Mouse (Mus musculus): ENCODE data around the gene Lefty1. TPM values are rescaled to one million over a fixed set of nuclear protein-coding genes. Genes with fewer than 3 reads are reported as not detected.
A peak's percentile ranks its signal among the peaks of the same experiment; 100 is the strongest.
"Not testable (repeated sequence)": the region's sequence is repeated elsewhere in the genome, so short reads cannot be mapped to it uniquely, and the experiment has no call there.

Lefty1 gene
- polyA plus RNA-seq (2014; fragmentation: Nextera tagmentation; extraction: Ambion mirVana), result 1.1 TPM in 2 replicates

DNA sequence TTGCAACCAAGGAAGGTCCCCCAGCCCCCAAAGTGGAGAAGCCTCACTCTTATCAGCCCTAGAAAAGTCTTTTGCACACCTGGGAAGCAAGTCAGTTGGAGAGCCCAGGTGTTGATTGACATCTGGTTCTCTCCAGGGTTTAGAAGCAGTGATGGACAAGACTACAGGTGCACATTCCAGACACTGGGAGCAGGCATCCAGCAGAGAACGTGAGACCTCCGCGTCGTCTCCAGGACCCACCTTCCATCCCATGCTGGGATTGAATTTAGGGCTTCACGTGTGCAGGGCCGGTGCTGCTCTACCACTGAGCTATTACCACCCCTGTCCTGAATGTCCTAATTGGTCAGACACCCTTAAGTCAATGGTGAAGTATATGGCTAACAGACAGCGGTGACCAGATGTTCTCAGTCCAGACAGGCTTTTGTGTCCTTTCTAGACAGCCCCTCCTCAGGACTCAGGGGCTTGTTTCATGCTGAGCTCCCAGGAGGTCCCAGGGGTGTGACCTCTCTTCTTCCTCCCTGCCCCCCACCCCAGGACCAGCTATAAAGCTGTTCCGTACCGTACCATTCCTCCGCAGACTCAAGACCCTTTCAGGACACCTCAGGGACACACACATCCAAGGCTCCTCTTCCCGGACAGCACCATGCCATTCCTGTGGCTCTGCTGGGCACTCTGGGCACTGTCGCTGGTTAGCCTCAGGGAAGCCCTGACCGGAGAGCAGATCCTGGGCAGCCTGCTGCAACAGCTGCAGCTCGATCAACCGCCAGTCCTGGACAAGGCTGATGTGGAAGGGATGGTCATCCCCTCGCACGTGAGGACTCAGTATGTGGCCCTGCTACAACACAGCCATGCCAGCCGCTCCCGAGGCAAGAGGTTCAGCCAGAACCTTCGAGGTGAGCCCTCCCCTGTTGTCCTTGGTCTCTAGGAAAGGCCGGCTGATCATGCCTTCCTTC lies at the start of gene Lefty1:
TSS of gene Lefty1 (plus strand) at position 556 of the 953 bp plus-strand sequence.
- no peaks in the 10 kb centered on the region for H3K4me1 ChIP-seq (ENCODE audit: insufficient read depth)
- H3K36me3 ChIP-seq (ENCODE audit: insufficient read depth), result no peaks in the 10 kb centered on the region
- no peak within 1 kb of the TSS for H3K27ac ChIP-seq (ENCODE audit: low read depth)
- TF ChIP-seq CTCF (IDR thresholded peaks at IDR 0.05; ENCODE audit: low read depth), result no peak
- no peak within 1 kb of the TSS for H3K4me3 ChIP-seq (ENCODE audit: low read depth, low read length)
- H3K4me2 ChIP-seq, result no peak within 1 kb of the TSS
- WGBS, result 17% methylated on average over 21 of the region's 21 CpGs
- H3K9me3 ChIP-seq (ENCODE audit: low read depth, low read length), result no peaks in the 10 kb centered on the region
- H3K27me3 ChIP-seq (ENCODE audit: insufficient read depth, low read length), result peaks cover 36% of the 10 kb centered on the region
- no peak for ATAC-seq (ENCODE audit: insufficient read depth)
- no peak for DNase-seq
- H3K9ac ChIP-seq, result no peak within 1 kb of the TSS

GRCm38 (mm10) chr1:180888556-180889042 lies 46.2 kb upstream of the Lefty1 start:
- Histone ChIP-seq H3K4me1 (ENCODE audit: insufficient read depth) (peaks cover 7% of the 10 kb centered on the region; the same call in 1 of the 2 replicates), H3K27ac (ENCODE audit: low read depth) (peak overlapping the region; percentile 80), H3K9ac (peak overlapping the region; percentile 35), H3K27me3 (ENCODE audit: insufficient read depth, low read length) (peaks cover 7% of the 10 kb centered on the region; the same call in 1 of the 2 replicates), H3K9me3 (ENCODE audit: low read depth, low read length) (no peaks in the 10 kb centered on the region), H3K36me3 (ENCODE audit: insufficient read depth) (no peaks in the 10 kb centered on the region), H3K4me3 (ENCODE audit: low read depth, low read length) (no peak overlapping the region; the same call in 1 of the 2 replicates), H3K4me2 (peak overlapping the region; percentile 59)
- 1% methylated on average over 13 of the region's 13 CpGs for WGBS
- ATAC-seq (ENCODE audit: insufficient read depth) (peak; percentile 88), DNase-seq (peak; percentile 94)
- TF ChIP-seq CTCF (IDR thresholded peaks at IDR 0.05; ENCODE audit: low read depth), result no peak

DNA sequence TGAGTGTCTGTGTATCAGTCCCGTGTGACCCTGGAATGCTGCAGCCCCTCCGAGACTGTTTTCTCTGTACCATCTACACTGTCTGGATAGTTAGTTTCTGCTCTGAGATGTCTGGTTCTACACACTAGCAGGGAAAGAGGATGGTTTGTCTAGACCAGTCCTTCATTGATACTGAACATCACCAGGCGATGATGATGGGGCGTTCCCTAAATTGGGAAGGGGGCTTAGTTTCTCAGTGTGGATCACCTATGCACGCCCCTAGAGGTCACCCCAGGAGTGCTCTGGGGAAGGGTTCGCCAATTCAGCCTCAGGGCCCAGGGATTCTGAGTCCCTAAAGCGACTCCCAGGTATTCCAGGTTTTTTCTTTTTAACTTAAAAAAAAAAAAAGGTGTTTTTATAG lies 45.6 kb upstream of the Lefty1 start:
- DNase-seq (no peak), ATAC-seq (ENCODE audit: insufficient read depth) (no peak; the same call in 1 of the 2 replicates)
- H3K4me2 ChIP-seq, result peak overlapping the region; percentile 59
- H3K27ac ChIP-seq (ENCODE audit: low read depth), result peak overlapping the region; percentile 80
- peak overlapping the region; percentile 35; the same call in 1 of the 2 replicates for H3K9ac ChIP-seq
- H3K27me3 ChIP-seq (ENCODE audit: insufficient read depth, low read length), result peaks cover 12% of the 10 kb centered on the region
- no peak for TF ChIP-seq CTCF (IDR thresholded peaks at IDR 0.05; ENCODE audit: low read depth)
- no peaks in the 10 kb centered on the region for H3K36me3 ChIP-seq (ENCODE audit: insufficient read depth)
- no peaks in the 10 kb centered on the region for H3K9me3 ChIP-seq (ENCODE audit: low read depth, low read length)
- peaks cover 7% of the 10 kb centered on the region; the same call in 1 of the 2 replicates for H3K4me1 ChIP-seq (ENCODE audit: insufficient read depth)
- no peak overlapping the region; the same call in 1 of the 2 replicates for H3K4me3 ChIP-seq (ENCODE audit: low read depth, low read length)
- WGBS, result 42% methylated on average over 7 of the region's 7 CpGs

DNA sequence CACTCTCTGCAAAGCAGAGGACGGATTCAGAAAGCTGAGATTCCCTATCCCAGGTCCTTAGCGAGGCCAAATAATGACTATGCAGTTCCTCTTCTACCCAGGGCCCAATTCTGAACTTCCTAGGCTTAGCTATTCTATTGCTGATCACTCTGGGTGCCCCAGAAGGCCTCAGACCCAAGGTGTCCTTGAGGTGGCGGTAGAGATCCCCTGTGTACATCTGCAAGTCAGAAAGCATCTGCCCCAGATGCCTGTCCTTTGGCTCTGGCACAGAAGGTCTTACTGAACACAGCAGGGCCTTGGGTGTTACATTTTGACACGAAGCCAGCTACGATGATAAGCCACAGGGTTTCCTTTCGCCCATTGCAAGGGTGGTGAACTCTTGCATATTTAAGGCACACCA lies 45.0 kb upstream of the Lefty1 start:
- Histone ChIP-seq H3K4me2 (no peak overlapping the region), H3K9me3 (ENCODE audit: low read depth, low read length) (no peaks in the 10 kb centered on the region), H3K36me3 (ENCODE audit: insufficient read depth) (no peaks in the 10 kb centered on the region), H3K4me3 (ENCODE audit: low read depth, low read length) (no peak overlapping the region), H3K27ac (ENCODE audit: low read depth) (no peak overlapping the region), H3K4me1 (ENCODE audit: insufficient read depth) (peaks cover 7% of the 10 kb centered on the region; the same call in 1 of the 2 replicates), H3K27me3 (ENCODE audit: insufficient read depth, low read length) (peaks cover 19% of the 10 kb centered on the region), H3K9ac (no peak overlapping the region)
- DNase-seq (peak; percentile 38), ATAC-seq (ENCODE audit: insufficient read depth) (no peak)
- 54% methylated on average over 6 of the region's 6 CpGs for WGBS
- TF ChIP-seq CTCF (IDR thresholded peaks at IDR 0.05; ENCODE audit: low read depth), result peak; percentile 39

GRCm38 (mm10) chr1:180892808-180893207 lies 42.0 kb upstream of the Lefty1 start, which contains the start of gene Lefty2:
Gene Lefty2 (plus strand): TSS chr1:180893108.
- H3K4me2 ChIP-seq, result no peak within 1 kb of the TSS
- TF ChIP-seq CTCF (IDR thresholded peaks at IDR 0.05; ENCODE audit: low read depth), result no peak
- ATAC-seq (ENCODE audit: insufficient read depth), result no peak
- H3K27me3 ChIP-seq (ENCODE audit: insufficient read depth, low read length), result peaks cover 30% of the 10 kb centered on the region
- H3K9me3 ChIP-seq (ENCODE audit: low read depth, low read length), result no peaks in the 10 kb centered on the region
- no peak within 1 kb of the TSS for H3K27ac ChIP-seq (ENCODE audit: low read depth)
- no peak for DNase-seq
- no peak within 1 kb of the TSS for H3K4me3 ChIP-seq (ENCODE audit: low read depth, low read length)
- peaks cover 7% of the 10 kb centered on the region; the same call in 1 of the 2 replicates for H3K4me1 ChIP-seq (ENCODE audit: insufficient read depth)
- H3K36me3 ChIP-seq (ENCODE audit: insufficient read depth), result no peaks in the 10 kb centered on the region
- 44% methylated on average over 10 of the region's 10 CpGs for WGBS
- no peak within 1 kb of the TSS for H3K9ac ChIP-seq

- Histone ChIP-seq H3K27me3 (ENCODE audit: insufficient read depth, low read length) (peaks cover 30% of the 10 kb centered on the region), H3K4me2 (peak overlapping the region; percentile 50), H3K4me3 (ENCODE audit: low read depth, low read length) (peak overlapping the region; percentile 8)
- WGBS, result 4% methylated on average over 44 of the region's 51 CpGs
- ATAC-seq (ENCODE audit: insufficient read depth), result 0 out of 2 replicates have a peak, but pooled peaks have one; percentile 29
- not testable (repeated sequence) for H3K27ac ChIP-seq (ENCODE audit: low read depth); H3K4me1 ChIP-seq (ENCODE audit: insufficient read depth); H3K9ac ChIP-seq; H3K36me3 ChIP-seq (ENCODE audit: insufficient read depth); DNase-seq; H3K9me3 ChIP-seq (ENCODE audit: low read depth, low read length)
Measured at GRCm38 (mm10) chr1:180894088-180894987, 40.5 kb upstream of the Lefty1 start.
